Mouse (Mus musculus): Measurements from ENCODE around the gene Atg16l1.

Gene Atg16l1

GRCm38 (mm10) chr1:87755641-87756470 is at the start of gene Atg16l1:
TSS of gene Atg16l1 (plus strand) at chr1:87755870.
- peak; percentile 68 for DNase-seq (ENCODE audit: low spot score)

- no peak for DNase-seq (ENCODE audit: low spot score)
Observed at GRCm38 (mm10) chr1:87706361-87706760, 49.3 kb upstream of the Atg16l1 start.

- DNase-seq (ENCODE audit: low spot score) = no peak
Observed at GRCm38 (mm10) chr1:87709020-87709419, 46.6 kb upstream of the Atg16l1 start.

GRCm38 (mm10) chr1:87709661-87710270 is 45.9 kb upstream of the Atg16l1 start:
- DNase-seq (ENCODE audit: low spot score) = no peak

- DNase-seq (ENCODE audit: low spot score) = no peak
Observed at GRCm38 (mm10) chr1:87711938-87712613, 43.6 kb upstream of the Atg16l1 start.

GRCm38 (mm10) chr1:87712614-87712971 is 43.1 kb upstream of the Atg16l1 start:
- no peak for DNase-seq (ENCODE audit: low spot score)

- DNase-seq (ENCODE audit: low spot score) = peak; percentile 13
Observed at GRCm38 (mm10) chr1:87721382-87721781, 34.3 kb upstream of the Atg16l1 start.

GRCm38 (mm10) chr1:87722081-87722480 is 33.6 kb upstream of the Atg16l1 start:
- no peak for DNase-seq (ENCODE audit: low spot score)

- no peak for DNase-seq (ENCODE audit: low spot score)
Observed at GRCm38 (mm10) chr1:87723351-87723750, 32.3 kb upstream of the Atg16l1 start.

- no peak for DNase-seq (ENCODE audit: low spot score)
Observed at GRCm38 (mm10) chr1:87729070-87729469, 26.6 kb upstream of the Atg16l1 start.

- no peak for DNase-seq (ENCODE audit: low spot score)
Observed at GRCm38 (mm10) chr1:87729850-87730249, 25.8 kb upstream of the Atg16l1 start.

- no peak for DNase-seq (ENCODE audit: low spot score)
Observed at GRCm38 (mm10) chr1:87730271-87730670, 25.4 kb upstream of the Atg16l1 start.

GRCm38 (mm10) chr1:87733212-87733611 is 22.5 kb upstream of the Atg16l1 start:
- DNase-seq (ENCODE audit: low spot score) = no peak

GRCm38 (mm10) chr1:87734153-87734552 is 21.5 kb upstream of the Atg16l1 start:
- DNase-seq (ENCODE audit: low spot score) = no peak

GRCm38 (mm10) chr1:87740584-87741290 is 14.9 kb upstream of the Atg16l1 start:
- no peak for DNase-seq (ENCODE audit: low spot score)

- no peak for DNase-seq (ENCODE audit: low spot score)
Observed at GRCm38 (mm10) chr1:87749360-87749973, 6.2 kb upstream of the Atg16l1 start.

- no peak for DNase-seq (ENCODE audit: low spot score)
Observed at GRCm38 (mm10) chr1:87763821-87764220, 8.2 kb downstream of the Atg16l1 start.

- DNase-seq (ENCODE audit: low spot score) = no peak
Observed at GRCm38 (mm10) chr1:87765741-87766140, 10.1 kb downstream of the Atg16l1 start.

- DNase-seq (ENCODE audit: low spot score) = no peak
Observed at GRCm38 (mm10) chr1:87766233-87766632, 10.6 kb downstream of the Atg16l1 start.

- no peak for DNase-seq (ENCODE audit: low spot score)
Observed at GRCm38 (mm10) chr1:87769263-87769662, 13.6 kb downstream of the Atg16l1 start.

GRCm38 (mm10) chr1:87770486-87770885 is 14.8 kb downstream of the Atg16l1 start:
- DNase-seq (ENCODE audit: low spot score) = no peak

- DNase-seq (ENCODE audit: low spot score) = no peak
Observed at GRCm38 (mm10) chr1:87771724-87772123, 16.1 kb downstream of the Atg16l1 start.
